Mouse (Mus musculus) stomach, embryonic 14.5 days (tissue): Measurements from ENCODE around the gene Olfr1065. TPM values are rescaled to one million over a fixed set of nuclear protein-coding genes. Genes with fewer than 3 reads are reported as not detected.

Experiments
- ATAC-seq: fragments of 200-750 bp; cut with Nextera tagmentation; 2 replicates; pipeline ENCODE4 v1.8.0; 2017; ENCODE audit warnings: low read depth, moderate TSS enrichment; ENCODE audit not compliant: insufficient number of reproducible peaks, insufficient read depth, low FRiP score
- H3K27ac ChIP-seq: fragments of 300-500 bp; sonication (generic); 2 replicates; pipeline ENCODE4 v1.5.1; 2014; ENCODE audit warnings: mild to moderate bottlenecking, low read length, moderate library complexity, mixed read lengths
- H3K27me3 ChIP-seq: fragments of 300-500 bp; sonication (generic); 2 replicates; pipeline ENCODE4 v1.6.1; 2014; ENCODE audit warnings: low read length, control low read depth, mixed read lengths; ENCODE audit not compliant: control insufficient read depth, insufficient read depth
- H3K36me3 ChIP-seq: fragments of 300-500 bp; sonication (generic); 2 replicates; pipeline ENCODE4 v1.6.1; 2014; ENCODE audit warnings: mild to moderate bottlenecking, control low read depth, low read length, moderate library complexity, mixed read lengths; ENCODE audit not compliant: control insufficient read depth, insufficient read depth
- H3K4me1 ChIP-seq: fragments of 300-500 bp; sonication (generic); 2 replicates; pipeline ENCODE4 v1.6.1; 2014; ENCODE audit warnings: low read length, control low read depth, mixed read lengths; ENCODE audit not compliant: control insufficient read depth, insufficient read depth
- H3K4me2 ChIP-seq: fragments of 300-500 bp; sonication (generic); replicated peaks from 2 replicates; pipeline ENCODE4 v1.6.1; 2014; ENCODE audit warnings: low read depth, low read length, control low read depth
- H3K4me3 ChIP-seq: fragments of 300-500 bp; sonication (generic); 2 replicates; pipeline ENCODE4 v1.5.1; 2014; ENCODE audit warnings: low read depth, low read length, control low read depth
- H3K9ac ChIP-seq: fragments of 300-500 bp; sonication (generic); replicated peaks from 2 replicates; pipeline ENCODE4 v1.6.1; 2014; ENCODE audit warnings: low read depth, mild to moderate bottlenecking, control low read depth, low read length, moderate library complexity, mixed read lengths
- H3K9me3 ChIP-seq: fragments of 300-500 bp; sonication (generic); 2 replicates; pipeline ENCODE4 v1.6.1; 2016; ENCODE audit warnings: low read depth, low read length, control low read depth; ENCODE audit not compliant: control insufficient read depth
- WGBS: fragments of 180-500 bp; shearing (Covaris S2); extraction: QIAGEN DNeasy Blood & Tissue Kit; methylation state at CpG from one replicate; pipeline ENCODE4 v1.1.7; 2014; 5-methylcytosine and 5-hydroxymethylcytosine counted together
- polyA plus RNA-seq: library from polyadenylated mRNA; unstranded; fragments of >200 nt; fragmentation: Nextera tagmentation; extraction: Ambion mirVana; gene quantifications from 2 replicates; pipeline ENCODE4 v1.2.1, GENCODE M21; 2014

Gene Olfr1065
- polyA plus RNA-seq, 1 experiment from 2014 or later, result not detected

GRCm38 (mm10) chr2:86395114-86395513 is 55.3 kb downstream of the Olfr1065 start:
- Histone ChIP-seq H3K4me2 (no peak overlapping the region), H3K27ac (no peak overlapping the region), H3K36me3 (no peaks in the 10 kb centered on the region), H3K9me3 (no peaks in the 10 kb centered on the region), H3K9ac (no peak overlapping the region), H3K4me3 (no peak overlapping the region), H3K27me3 (no peaks in the 10 kb centered on the region), H3K4me1 (no peaks in the 10 kb centered on the region)
- WGBS, result 85% methylated on average over 2 of the region's 2 CpGs
- no peak for ATAC-seq

Other genes starting within 250 kb of the Olfr1065 start
- not detected in 2 replicates for gene Olfr1045, start 247.6 kb downstream of the Olfr1065 start, polyA plus RNA-seq
- not detected in 2 replicates for gene Olfr1046, start 231.3 kb downstream of the Olfr1065 start, polyA plus RNA-seq
- not detected in 2 replicates for gene Olfr1047, start 219.2 kb downstream of the Olfr1065 start, polyA plus RNA-seq
- not detected in 2 replicates for gene Olfr1048, start 210.3 kb downstream of the Olfr1065 start, polyA plus RNA-seq
- not detected in 2 replicates for gene Olfr1049, start 192.3 kb downstream of the Olfr1065 start, polyA plus RNA-seq
- not detected in 2 replicates for gene Olfr1051, start 171.5 kb downstream of the Olfr1065 start, polyA plus RNA-seq
- gene Olfr1052, start 158.1 kb downstream of the Olfr1065 start, polyA plus RNA-seq, result not detected in 2 replicates
- not detected in 2 replicates for gene Olfr1053, start 135.3 kb downstream of the Olfr1065 start, polyA plus RNA-seq
- not detected in 2 replicates for gene Olfr1054, start 115.2 kb downstream of the Olfr1065 start, polyA plus RNA-seq
- gene Olfr1055, start 100.3 kb downstream of the Olfr1065 start, polyA plus RNA-seq, result not detected in 2 replicates
- gene Olfr1056, start 88.1 kb downstream of the Olfr1065 start, polyA plus RNA-seq, result not detected in 2 replicates
- not detected in 2 replicates for gene Olfr1057, start 72.2 kb downstream of the Olfr1065 start, polyA plus RNA-seq
- gene Olfr1058, start 62.0 kb downstream of the Olfr1065 start, polyA plus RNA-seq, result not detected in 2 replicates
- gene Olfr1061, start 36.5 kb downstream of the Olfr1065 start, polyA plus RNA-seq, result not detected in 2 replicates
- not detected in 2 replicates for gene Olfr1062, start 23.8 kb downstream of the Olfr1065 start, polyA plus RNA-seq
- not detected in 2 replicates for gene Olfr1066, start 5.7 kb upstream of the Olfr1065 start, polyA plus RNA-seq
- gene Olfr228, start 36.8 kb upstream of the Olfr1065 start, polyA plus RNA-seq, result not detected in 2 replicates
- gene Olfr1076, start 57.9 kb upstream of the Olfr1065 start, polyA plus RNA-seq, result not detected in 2 replicates
- not detected in 2 replicates for gene Olfr1079, start 91.9 kb upstream of the Olfr1065 start, polyA plus RNA-seq
- not detected in 2 replicates for gene Olfr1080, start 107.6 kb upstream of the Olfr1065 start, polyA plus RNA-seq
- gene Olfr1082, start 148.4 kb upstream of the Olfr1065 start, polyA plus RNA-seq, result not detected in 2 replicates
- not detected in 2 replicates for gene Olfr1084, start 189.1 kb upstream of the Olfr1065 start, polyA plus RNA-seq
- not detected in 2 replicates for gene Olfr1085, start 211.4 kb upstream of the Olfr1065 start, polyA plus RNA-seq
- gene Olfr1086, start 229.5 kb upstream of the Olfr1065 start, polyA plus RNA-seq, result not detected in 2 replicates
- gene Olfr1087, start 247.8 kb upstream of the Olfr1065 start, polyA plus RNA-seq, result not detected in 2 replicates